Mouse (Mus musculus): ENCODE data around the gene Gm13694. TPM values are rescaled to one million over a fixed set of nuclear protein-coding genes. Genes with fewer than 3 reads are reported as not detected.

Gm13694 gene
- polyA plus RNA-seq, 1 experiment from 2014 or later = not detected

Other genes starting within 250 kb of the Gm13694 start
- gene Fam171b, start 166.3 kb upstream of the Gm13694 start, polyA plus RNA-seq (2015; fragmentation: Nextera tagmentation; extraction: Ambion mirVana) = 2.1 and 2.7 TPM in 2 replicates
- gene Zswim2, start 37.7 kb upstream of the Gm13694 start, polyA plus RNA-seq (2015; fragmentation: Nextera tagmentation; extraction: Ambion mirVana) = not detected in 2 replicates
- gene Gm13698, start 23.2 kb upstream of the Gm13694 start, polyA plus RNA-seq (2015; fragmentation: Nextera tagmentation; extraction: Ambion mirVana) = not detected in 2 replicates
- not detected in 2 replicates for gene Gm13693, start 17.4 kb upstream of the Gm13694 start, polyA plus RNA-seq (2015; fragmentation: Nextera tagmentation; extraction: Ambion mirVana)
- gene Gm13695, start 11.6 kb upstream of the Gm13694 start, polyA plus RNA-seq (2015; fragmentation: Nextera tagmentation; extraction: Ambion mirVana) = not detected in 2 replicates
- gene Gm13696, start 5.8 kb upstream of the Gm13694 start, polyA plus RNA-seq (2015; fragmentation: Nextera tagmentation; extraction: Ambion mirVana) = not detected in 2 replicates
- gene Gm13697, start 5.8 kb downstream of the Gm13694 start, polyA plus RNA-seq (2015; fragmentation: Nextera tagmentation; extraction: Ambion mirVana) = not detected in 2 replicates
- not detected in 2 replicates for gene Gm13691, start 11.6 kb downstream of the Gm13694 start, polyA plus RNA-seq (2015; fragmentation: Nextera tagmentation; extraction: Ambion mirVana)

Measured in heart, embryonic 13.5 days (tissue).